Mouse (Mus musculus) frontal cortex, adult (tissue): ENCODE measurements around the gene Ankub1.

ENCODE experiments used
- ATAC-seq: cut with Nextera tagmentation; 2 replicates; pipeline ENCODE4 v1.9.2; 2017; ENCODE audit warnings: mild to moderate bottlenecking, moderate library complexity, mixed read lengths; ENCODE audit not compliant: low TSS enrichment

Gene Ankub1

GRCm38 (mm10) chr3:57643191-57643590, 49.4 kb downstream of the Ankub1 start:
- ATAC-seq, result no peak

DNA sequence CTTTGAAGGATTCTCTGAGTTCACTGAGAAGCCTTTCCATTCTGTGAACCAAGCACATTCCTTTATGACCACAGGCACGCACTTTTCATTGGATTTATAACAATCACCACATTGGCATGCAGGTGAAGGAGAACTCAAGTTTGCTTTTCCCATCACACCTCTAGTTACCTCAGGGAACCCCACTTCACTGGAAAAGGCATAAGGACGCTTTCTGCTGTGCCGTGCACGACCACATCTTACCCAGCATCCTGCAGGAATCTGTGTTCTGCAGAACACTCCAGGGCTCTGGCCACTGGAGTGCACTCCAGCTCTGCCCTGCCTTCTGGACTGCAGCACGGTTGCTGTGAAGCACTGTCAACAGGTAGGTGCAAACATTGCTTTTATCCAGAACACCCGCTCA, 55.0 kb downstream of the Ankub1 start:
- no peak for ATAC-seq

DNA sequence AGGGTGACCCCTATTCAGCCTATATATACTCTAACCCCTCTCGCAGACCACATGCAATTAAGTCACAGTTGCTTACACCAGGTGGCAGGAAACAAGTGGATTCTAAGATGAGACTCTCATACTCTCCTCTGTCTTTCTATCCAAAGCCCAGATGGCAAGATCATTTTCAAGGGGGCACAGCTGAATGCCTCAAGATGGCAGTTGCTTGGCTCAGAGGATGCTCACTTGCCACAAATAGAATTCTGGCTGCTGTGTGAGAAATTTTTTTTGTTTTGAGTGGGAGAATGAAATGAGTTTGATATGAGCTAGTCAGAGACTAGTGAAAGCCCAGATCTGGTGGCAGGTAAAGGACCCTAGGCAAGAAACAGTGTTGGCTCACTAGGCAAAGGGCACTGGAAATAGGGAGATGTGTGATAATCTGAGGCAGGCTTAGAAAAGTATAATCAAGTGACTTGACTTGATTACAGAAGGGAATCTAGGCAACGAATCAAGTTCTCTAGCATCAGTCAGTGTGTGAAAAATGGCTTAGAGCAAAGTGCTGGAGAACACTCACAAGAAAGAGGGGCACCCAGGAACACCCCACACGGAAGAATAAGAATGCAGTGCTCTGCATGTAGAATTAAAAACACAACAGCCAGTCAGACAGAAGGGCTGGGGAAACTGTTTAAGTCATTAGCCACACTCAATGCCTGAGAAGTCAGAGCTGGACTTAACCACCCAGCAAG, 57.7 kb downstream of the Ankub1 start:
- peak; percentile 84 for ATAC-seq

DNA sequence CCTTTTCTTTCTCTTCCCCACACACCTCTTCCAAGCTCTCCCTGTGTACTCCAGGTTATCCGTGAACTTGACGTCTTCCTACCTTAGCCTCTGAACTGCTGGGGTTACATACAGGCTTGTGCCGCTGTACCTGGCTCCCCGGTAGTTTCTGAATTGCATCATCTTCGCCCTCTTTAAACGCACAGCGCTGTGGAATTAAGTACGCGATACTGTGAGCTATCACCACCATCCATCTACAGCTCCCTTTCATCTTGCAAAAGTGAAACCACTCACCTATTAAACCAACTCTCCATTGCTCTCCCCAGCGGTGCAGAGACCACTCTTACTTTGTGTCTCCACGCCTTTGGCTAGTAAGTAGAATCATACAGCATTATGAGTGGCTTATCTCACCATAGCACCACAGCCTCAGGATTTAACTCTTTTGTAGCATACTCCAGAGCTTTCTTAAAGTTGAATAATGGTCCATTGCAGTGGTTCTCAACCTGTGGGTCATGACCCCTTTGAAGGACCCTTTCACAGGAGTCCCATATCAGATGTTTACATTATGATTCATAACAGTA, 65.6 kb downstream of the Ankub1 start:
- no peak for ATAC-seq

DNA sequence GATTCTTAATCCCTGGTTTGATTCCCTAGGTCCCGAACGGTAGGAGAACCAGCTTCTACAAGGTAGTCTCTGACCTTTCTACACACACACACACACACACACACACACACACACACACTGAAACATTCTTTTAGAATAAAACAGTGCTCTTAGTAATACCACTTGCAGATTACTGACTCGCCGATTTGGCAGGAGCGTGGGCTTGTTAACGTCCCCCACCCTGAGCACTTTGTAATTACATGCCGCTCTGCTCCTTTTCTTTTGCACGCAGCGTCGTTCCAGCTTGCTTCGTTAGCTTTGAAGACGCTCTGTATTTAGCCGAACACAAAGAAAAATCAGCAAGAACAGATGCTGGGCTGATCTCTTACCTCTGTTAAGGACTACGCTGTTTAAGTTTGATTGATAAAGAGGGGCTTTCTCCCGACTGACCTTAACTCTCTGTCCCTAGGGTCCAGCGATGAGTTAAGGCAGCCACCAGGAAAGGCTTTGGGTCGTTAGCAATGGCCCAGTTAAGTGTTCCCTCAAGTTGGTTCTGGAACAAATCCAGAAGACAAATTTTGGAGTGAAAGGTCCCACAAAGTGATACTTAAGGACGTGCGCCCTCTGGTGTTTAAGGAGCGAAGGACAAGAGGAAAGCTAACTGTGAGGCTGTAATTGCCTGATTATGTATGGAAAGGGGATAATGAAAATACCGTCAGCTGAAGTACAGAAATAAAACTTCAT, 67.2 kb downstream of the Ankub1 start:
- ATAC-seq, result peak; percentile 91

DNA sequence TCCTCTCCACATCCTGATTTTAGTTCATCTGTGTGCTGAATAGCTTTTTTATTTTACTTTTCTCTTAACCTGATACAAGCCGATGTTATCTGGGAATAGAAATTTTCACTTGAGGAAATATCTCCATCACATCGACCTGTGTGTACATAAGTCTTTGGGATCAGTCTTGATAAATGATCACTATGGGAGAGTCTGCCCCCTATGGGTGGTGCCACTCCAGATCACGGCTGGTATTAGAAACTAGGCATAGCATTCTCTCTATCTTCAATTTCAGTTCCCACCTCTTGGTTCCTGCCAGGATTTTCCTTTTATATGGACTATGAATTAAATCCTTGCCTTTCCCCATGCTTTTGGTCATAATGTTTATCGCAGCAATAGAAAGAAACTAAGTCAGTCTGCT, 72.9 kb downstream of the Ankub1 start:
- no peak for ATAC-seq

- ATAC-seq, result no peak
Measured at GRCm38 (mm10) chr3:57615652-57616051, 76.9 kb downstream of the Ankub1 start.

DNA sequence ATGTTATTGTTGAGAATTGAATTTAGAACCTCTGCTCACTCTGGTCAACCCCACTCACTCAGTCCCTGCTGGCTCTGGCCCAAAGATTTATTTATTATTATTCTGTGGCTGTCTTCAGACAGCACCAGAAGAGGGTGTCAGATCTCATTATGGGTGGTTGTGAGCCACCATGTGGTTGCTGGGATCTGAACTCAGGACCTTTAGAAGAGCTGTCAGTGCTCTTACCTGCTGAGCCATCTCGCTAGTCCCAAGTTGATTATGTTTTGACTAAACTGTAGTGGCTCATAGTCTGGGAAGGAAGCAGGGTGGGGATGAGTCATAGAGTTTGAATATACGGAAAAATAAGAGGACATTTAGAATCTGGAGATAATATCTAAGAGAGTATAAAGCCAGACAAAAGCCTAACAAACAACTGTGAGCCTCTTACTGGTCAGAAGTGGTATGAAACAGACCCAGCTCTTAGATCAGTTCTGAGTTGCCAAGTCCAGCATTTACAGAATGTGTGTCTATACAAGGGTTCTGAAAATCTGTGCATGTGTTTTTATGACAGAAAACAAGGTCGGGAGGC, 80.1 kb downstream of the Ankub1 start:
- ATAC-seq, result no peak

- no peak for ATAC-seq
Measured at GRCm38 (mm10) chr3:57611776-57612175, 80.8 kb downstream of the Ankub1 start.
